Mouse (Mus musculus) midbrain, postnatal 0 days (tissue): ENCODE measurements around the gene Ets1. TPM values are rescaled to one million over a fixed set of nuclear protein-coding genes. Genes with fewer than 3 reads are reported as not detected.

Experiments used
- ATAC-seq: fragments of 200-750 bp; cut with Nextera tagmentation; 2 replicates; pipeline ENCODE4 v1.8.0; 2017; ENCODE audit warnings: moderate number of reproducible peaks, mild to moderate bottlenecking, moderate TSS enrichment, moderate library complexity; ENCODE audit not compliant: low FRiP score
- DNase-seq: peaks from one replicate; pipeline ENCODE4 v3.0.0-alpha.2; 2015; ENCODE audit warnings: low spot score
- H3K27ac ChIP-seq: fragments of 300-500 bp; sonication (generic); 2 replicates; pipeline ENCODE4 v1.5.1; 2014; ENCODE audit warnings: low read depth, mild to moderate bottlenecking, low read length, mixed read lengths
- H3K27me3 ChIP-seq: fragments of 300-500 bp; sonication (generic); 2 replicates; pipeline ENCODE4 v1.6.1; 2014; ENCODE audit warnings: low read length, control low read depth, mixed read lengths; ENCODE audit not compliant: insufficient read depth
- H3K36me3 ChIP-seq: fragments of 300-500 bp; sonication (generic); 2 replicates; pipeline ENCODE4 v1.6.1; 2014; ENCODE audit warnings: low read length, control low read depth, mixed read lengths; ENCODE audit not compliant: insufficient read depth
- H3K4me1 ChIP-seq: fragments of 300-500 bp; sonication (generic); 2 replicates; pipeline ENCODE4 v1.6.1; 2014; ENCODE audit warnings: mild to moderate bottlenecking, control low read depth, antibody characterized with exemption, low read length, mixed read lengths; ENCODE audit not compliant: insufficient read depth
- H3K4me2 ChIP-seq: fragments of 300-500 bp; sonication (generic); 2 replicates; pipeline ENCODE4 v1.6.1; 2014; ENCODE audit warnings: low read depth, mild to moderate bottlenecking, low read length, mixed read lengths; ENCODE audit not compliant: poor library complexity, severe bottlenecking
- H3K4me3 ChIP-seq: fragments of 300-500 bp; sonication (generic); 2 replicates; pipeline ENCODE4 v1.5.1; 2014; ENCODE audit warnings: low read depth, mild to moderate bottlenecking, low read length, moderate library complexity
- H3K9ac ChIP-seq: fragments of 300-500 bp; sonication (generic); replicated peaks from 2 replicates; pipeline ENCODE4 v1.6.1; 2014; ENCODE audit warnings: mild to moderate bottlenecking, low read length, moderate library complexity, mixed read lengths; ENCODE audit not compliant: poor library complexity, severe bottlenecking
- H3K9me3 ChIP-seq: fragments of 300-500 bp; sonication (generic); 2 replicates; pipeline ENCODE4 v1.6.1; 2016; ENCODE audit warnings: low read length, control low read depth
- CTCF ChIP-seq: IDR thresholded peaks from 2 replicates; pipeline ENCODE4 v1.5.1; 2016; ENCODE audit warnings: antibody characterized with exemption, mild to moderate bottlenecking
- WGBS: fragments of 180-500 bp; shearing (Covaris S2); extraction: QIAGEN DNeasy Blood & Tissue Kit; methylation state at CpG from one replicate; pipeline ENCODE4 v1.1.7; 2014; 5-methylcytosine and 5-hydroxymethylcytosine counted together
- polyA plus RNA-seq: library from polyadenylated mRNA; unstranded; fragments of >200 nt; fragmentation: Nextera tagmentation; extraction: Ambion mirVana; gene quantifications from 2 replicates; pipeline ENCODE4 v1.2.1, GENCODE M21; 2015
- total RNA-seq: library from RNA; depleted of rRNA; stranded (reverse); fragments of >200 nt; gene quantifications from 2 replicates; pipeline ENCODE4 v1.2.3, GENCODE M21; 2014

The Ets1 gene
- total and polyA plus RNA-seq, 2 experiments from 2014 or later, result 8.9 to 10.8 TPM

DNA sequence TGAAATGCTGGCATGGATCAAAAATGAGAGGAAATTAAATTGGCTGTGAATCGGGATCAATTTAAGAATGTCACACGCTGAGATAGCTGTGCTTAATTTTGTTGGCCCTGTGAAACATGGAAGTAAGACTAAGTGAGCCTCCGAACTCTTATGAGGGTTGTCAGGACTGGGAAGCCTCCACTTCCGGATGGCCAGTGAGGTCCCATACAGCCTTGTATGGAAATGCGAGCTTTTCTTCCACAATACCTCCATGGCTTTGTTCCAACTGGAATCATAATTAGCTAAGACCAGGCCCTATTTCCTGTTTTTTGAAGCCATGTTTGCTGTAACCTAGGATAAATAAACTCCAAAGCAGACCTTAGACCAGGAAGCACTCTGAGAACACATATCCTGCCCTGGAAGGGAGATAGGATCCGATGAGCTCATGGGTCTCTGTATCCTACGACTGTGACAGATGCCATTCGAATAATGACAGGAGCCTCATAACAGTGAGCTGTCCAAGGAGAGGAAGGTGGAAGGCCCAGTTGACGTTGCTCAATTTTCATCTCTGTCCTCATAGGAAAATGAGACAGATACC, 17.4 kb upstream of the Ets1 start:
- peaks cover 15% of the 10 kb centered on the region; the same call in 1 of the 2 replicates for H3K27me3 ChIP-seq
- no peaks in the 10 kb centered on the region for H3K4me1 ChIP-seq
- H3K9me3 ChIP-seq, result no peaks in the 10 kb centered on the region
- no peak overlapping the region for H3K4me2 ChIP-seq
- WGBS, result 89% methylated on average over 9 of the region's 9 CpGs
- ATAC-seq (no peak), DNase-seq (no peak)
- no peak for TF ChIP-seq CTCF
- no peaks in the 10 kb centered on the region for H3K36me3 ChIP-seq
- no peak overlapping the region for H3K27ac ChIP-seq
- no peak overlapping the region for H3K4me3 ChIP-seq
- H3K9ac ChIP-seq, result no peak overlapping the region

DNA sequence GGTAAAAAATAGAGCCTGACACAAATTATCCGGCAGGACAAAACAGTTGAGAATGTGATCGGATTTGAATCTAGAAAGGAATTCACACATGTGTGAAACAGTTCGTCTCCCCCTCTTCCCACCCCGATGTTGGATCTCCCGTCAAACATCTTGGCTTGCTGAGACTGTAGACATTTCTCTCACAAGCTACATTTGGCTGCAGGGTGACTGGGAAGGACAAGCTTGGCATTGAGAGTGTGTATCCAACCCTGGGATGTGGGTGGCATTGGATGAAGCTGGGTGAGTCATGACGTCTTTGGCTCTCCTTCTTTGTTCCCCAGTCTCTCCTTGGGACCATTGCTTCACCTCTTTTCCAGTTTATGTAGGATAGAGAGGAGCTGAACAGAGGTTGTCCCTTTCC, 16.4 kb upstream of the Ets1 start:
- no peaks in the 10 kb centered on the region for H3K36me3 ChIP-seq
- H3K27ac ChIP-seq, result no peak overlapping the region
- 93% methylated on average over 6 of the region's 6 CpGs for WGBS
- no peaks in the 10 kb centered on the region for H3K4me1 ChIP-seq
- no peak overlapping the region for H3K4me2 ChIP-seq
- no peak for ATAC-seq
- no peaks in the 10 kb centered on the region for H3K9me3 ChIP-seq
- H3K9ac ChIP-seq, result no peak overlapping the region
- H3K27me3 ChIP-seq, result 0 out of 2 replicates have a peak, but pooled peaks cover 9% of the 10 kb centered on the region
- H3K4me3 ChIP-seq, result no peak overlapping the region
- no peak for TF ChIP-seq CTCF
- no peak for DNase-seq

- Histone ChIP-seq H3K9ac (no peak overlapping the region), H3K36me3 (no peaks in the 10 kb centered on the region), H3K9me3 (no peaks in the 10 kb centered on the region), H3K27me3 (0 out of 2 replicates have a peak, but pooled peaks cover 6% of the 10 kb centered on the region), H3K27ac (no peak overlapping the region), H3K4me2 (no peak overlapping the region), H3K4me1 (no peaks in the 10 kb centered on the region), H3K4me3 (no peak overlapping the region)
- 96% methylated on average over 3 of the region's 3 CpGs for WGBS
- ATAC-seq (no peak), DNase-seq (no peak)
- no peak for TF ChIP-seq CTCF
Observed at GRCm38 (mm10) chr9:32620446-32620845, 15.6 kb upstream of the Ets1 start.

GRCm38 (mm10) chr9:32629385-32629981, 6.5 kb upstream of the Ets1 start:
- no peak for TF ChIP-seq CTCF

GRCm38 (mm10) chr9:32631341-32631740, 4.7 kb upstream of the Ets1 start:
- Histone ChIP-seq H3K4me3 (no peak overlapping the region), H3K27me3 (no peaks in the 10 kb centered on the region; the same call in 1 of the 2 replicates), H3K4me1 (no peaks in the 10 kb centered on the region), H3K27ac (no peak overlapping the region), H3K9ac (no peak overlapping the region), H3K4me2 (no peak overlapping the region), H3K9me3 (no peaks in the 10 kb centered on the region), H3K36me3 (no peaks in the 10 kb centered on the region)
- TF ChIP-seq CTCF, result no peak
- DNase-seq, result peak; percentile 70
- ATAC-seq, result no peak

More at GRCm38 (mm10) chr9:32629385-32629981, 6.5 kb upstream of the Ets1 start:
- DNase-seq, result no peak
- Histone ChIP-seq H3K36me3 (no peaks in the 10 kb centered on the region), H3K4me3 (no peak overlapping the region), H3K27ac (no peak overlapping the region), H3K4me2 (no peak overlapping the region), H3K9ac (no peak overlapping the region), H3K27me3 (no peaks in the 10 kb centered on the region), H3K4me1 (no peaks in the 10 kb centered on the region), H3K9me3 (no peaks in the 10 kb centered on the region)
- 66% methylated on average over 1 of the region's 1 CpGs for WGBS
- ATAC-seq, result no peak

- DNase-seq (no peak), ATAC-seq (no peak)
- WGBS, result 87% methylated on average over 7 of the region's 7 CpGs
- H3K9me3 ChIP-seq, result no peaks in the 10 kb centered on the region
- no peak overlapping the region for H3K9ac ChIP-seq
- H3K36me3 ChIP-seq, result no peaks in the 10 kb centered on the region
- H3K27ac ChIP-seq, result no peak overlapping the region
- no peak overlapping the region for H3K4me3 ChIP-seq
- no peaks in the 10 kb centered on the region for H3K4me1 ChIP-seq
- H3K4me2 ChIP-seq, result no peak overlapping the region
- H3K27me3 ChIP-seq, result no peaks in the 10 kb centered on the region; the same call in 1 of the 2 replicates
- TF ChIP-seq CTCF, result no peak
Observed at GRCm38 (mm10) chr9:32632237-32632636, 3.8 kb upstream of the Ets1 start.
